Mouse (Mus musculus) hindbrain, embryonic 13.5 days (tissue): ENCODE data around the gene Camta2. TPM values are rescaled to one million over a fixed set of nuclear protein-coding genes. Genes with fewer than 3 reads are reported as not detected.

Source experiments
- ATAC-seq: fragments of 200-750 bp; cut with Nextera tagmentation; 2 replicates; pipeline ENCODE4 v1.8.0; 2017; ENCODE audit warnings: moderate TSS enrichment; ENCODE audit not compliant: low FRiP score
- H3K27ac ChIP-seq: fragments of 300-500 bp; sonication (generic); 2 replicates; pipeline ENCODE4 v1.5.1; 2015; ENCODE audit warnings: inconsistent platforms, mild to moderate bottlenecking, moderate library complexity
- H3K27me3 ChIP-seq: fragments of 300-500 bp; sonication (generic); 2 replicates; pipeline ENCODE4 v1.6.1; 2015; ENCODE audit warnings: mild to moderate bottlenecking, inconsistent platforms
- H3K36me3 ChIP-seq: fragments of 300-500 bp; sonication (generic); 2 replicates; pipeline ENCODE4 v1.6.1; 2015; ENCODE audit warnings: mild to moderate bottlenecking, inconsistent platforms
- H3K4me1 ChIP-seq: fragments of 300-500 bp; sonication (generic); replicated peaks from 2 replicates; pipeline ENCODE4 v1.6.1; 2015; ENCODE audit warnings: inconsistent platforms
- H3K4me2 ChIP-seq: fragments of 300-500 bp; sonication (generic); 2 replicates; pipeline ENCODE4 v1.6.1; 2015; ENCODE audit warnings: inconsistent platforms, mild to moderate bottlenecking, moderate library complexity
- H3K4me3 ChIP-seq: fragments of 300-500 bp; sonication (generic); 2 replicates; pipeline ENCODE4 v1.5.1; 2015; ENCODE audit warnings: mild to moderate bottlenecking, inconsistent platforms
- H3K9ac ChIP-seq: fragments of 300-500 bp; sonication (generic); 2 replicates; pipeline ENCODE4 v1.6.1; 2015; ENCODE audit warnings: mild to moderate bottlenecking, inconsistent platforms
- H3K9me3 ChIP-seq: fragments of 300-500 bp; sonication (generic); 2 replicates; pipeline ENCODE4 v1.6.1; 2016; ENCODE audit warnings: inconsistent platforms
- WGBS: fragments of 180-500 bp; shearing (Covaris S2); methylation state at CpG from one replicate; pipeline ENCODE4 v1.1.7; 2015; 5-methylcytosine and 5-hydroxymethylcytosine counted together
- polyA plus RNA-seq: library from polyadenylated mRNA; unstranded; fragments of >200 nt; fragmentation: Nextera tagmentation; extraction: Ambion mirVana; gene quantifications from 2 replicates; pipeline ENCODE4 v1.2.1, GENCODE M21; 2015

Camta2 gene
- polyA plus RNA-seq, 1 experiment from 2014 or later = 15.3 TPM

DNA sequence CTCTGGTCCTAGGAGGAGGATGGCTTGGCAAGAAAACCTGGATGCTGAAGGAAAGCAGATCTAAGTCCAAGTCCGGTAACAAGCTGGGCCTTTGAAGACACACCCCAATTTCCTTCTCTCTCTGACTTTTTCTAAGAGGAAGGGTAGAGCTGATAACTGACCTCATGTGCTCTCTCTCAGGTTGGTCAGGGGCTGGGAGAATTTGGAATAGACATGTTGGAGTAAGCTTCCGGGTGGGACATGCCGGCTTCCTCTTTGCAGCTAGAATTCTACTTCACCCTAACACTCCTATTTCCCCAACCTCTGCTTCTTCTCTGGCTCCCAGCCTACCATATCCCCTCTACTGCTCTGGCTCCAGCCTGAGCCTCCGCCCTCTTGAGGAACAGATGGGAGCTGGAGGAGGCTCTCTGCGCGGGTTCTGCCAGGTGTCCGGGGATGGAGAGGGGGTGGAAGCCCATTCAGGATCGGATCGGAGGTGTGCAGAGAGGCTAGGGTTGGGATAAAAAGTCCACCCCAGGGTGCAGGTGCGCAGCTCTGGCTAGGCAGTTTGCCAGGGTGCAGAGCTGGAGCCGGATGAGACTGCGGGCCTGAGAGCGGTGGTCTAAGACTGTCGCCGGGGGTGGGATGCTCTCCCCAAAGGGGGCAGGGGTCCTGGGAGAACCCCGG, 871 bp downstream of the Camta2 start:
- Histone ChIP-seq H3K27me3 (no peaks in the 10 kb centered on the region), H3K27ac (peak overlapping the region; percentile 88), H3K9ac (peak overlapping the region; percentile 88), H3K4me2 (peak overlapping the region; percentile 86), H3K4me3 (peak overlapping the region; percentile 83), H3K36me3 (peaks cover 39% of the 10 kb centered on the region), H3K4me1 (peaks cover 35% of the 10 kb centered on the region), H3K9me3 (no peaks in the 10 kb centered on the region)
- 4% methylated on average over 16 of the region's 16 CpGs for WGBS
- ATAC-seq = peak; percentile 61

DNA sequence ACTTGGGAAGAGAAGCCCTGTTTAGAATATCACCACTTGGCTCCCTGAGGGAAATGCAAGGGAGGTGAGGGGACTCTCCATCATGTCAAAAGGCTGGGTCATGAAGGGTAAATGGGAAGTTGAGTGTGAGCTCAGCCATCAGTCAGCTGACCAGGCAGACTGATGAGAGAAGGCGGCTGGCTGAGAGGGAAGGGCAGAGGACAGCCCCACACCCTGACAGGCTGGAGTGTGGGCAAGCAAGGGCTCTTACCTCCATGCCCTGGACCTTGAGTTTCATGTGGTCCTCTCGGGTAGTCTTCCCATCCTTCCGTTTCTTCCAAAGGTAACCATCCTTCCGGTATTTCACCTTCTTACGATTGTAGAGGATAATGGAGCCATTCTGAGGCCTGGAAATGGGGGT, 4.3 kb downstream of the Camta2 start:
- no peak overlapping the region for H3K27ac ChIP-seq
- H3K36me3 ChIP-seq = peaks cover 63% of the 10 kb centered on the region
- H3K4me1 ChIP-seq = peaks cover 40% of the 10 kb centered on the region
- no peak overlapping the region for H3K9ac ChIP-seq
- ATAC-seq = no peak
- H3K9me3 ChIP-seq = no peaks in the 10 kb centered on the region
- H3K4me2 ChIP-seq = no peak overlapping the region
- no peaks in the 10 kb centered on the region for H3K27me3 ChIP-seq
- no peak overlapping the region for H3K4me3 ChIP-seq
- 96% methylated on average over 5 of the region's 5 CpGs for WGBS

DNA sequence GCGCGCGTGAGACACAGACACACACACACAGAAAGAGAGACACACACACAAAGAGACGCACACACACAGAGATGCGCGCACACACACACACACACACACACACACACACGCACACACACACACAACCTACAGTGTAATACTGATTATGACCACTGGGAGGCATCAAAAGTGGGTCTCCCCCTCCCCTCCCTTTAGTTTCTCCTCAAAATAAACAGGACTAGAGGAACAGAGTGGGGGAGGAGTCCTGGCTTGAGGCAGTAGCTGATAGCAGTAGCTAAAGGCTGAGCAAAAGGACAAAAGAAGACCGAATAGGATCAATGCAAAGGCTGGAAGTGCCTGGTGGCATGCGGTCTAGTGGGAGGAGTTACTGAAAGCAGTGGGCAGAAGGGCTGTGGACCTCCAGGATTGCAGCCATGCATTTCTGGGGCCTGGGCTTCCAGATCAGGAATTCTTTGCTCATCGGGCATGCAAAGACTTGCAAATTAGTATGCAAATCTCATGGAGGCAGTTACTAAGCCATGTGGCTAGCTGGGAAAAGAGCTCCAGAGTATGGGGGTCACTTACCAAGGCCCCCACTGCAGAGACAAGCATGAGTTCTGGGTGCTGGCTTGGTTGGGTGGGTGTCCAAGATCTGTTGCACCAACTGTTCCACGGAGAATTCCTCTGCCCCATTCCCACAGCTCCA, 5.9 kb downstream of the Camta2 start:
- ATAC-seq = peak; percentile 69
- Histone ChIP-seq H3K9me3 (no peaks in the 10 kb centered on the region), H3K4me3 (no peak overlapping the region), H3K4me2 (peak overlapping the region; percentile 17), H3K27me3 (no peaks in the 10 kb centered on the region), H3K27ac (peak overlapping the region; percentile 78), H3K4me1 (peaks cover 29% of the 10 kb centered on the region), H3K9ac (peak overlapping the region; percentile 49; the same call in 1 of the 2 replicates), H3K36me3 (peaks cover 71% of the 10 kb centered on the region)
- 15% methylated on average over 11 of the region's 11 CpGs for WGBS

DNA sequence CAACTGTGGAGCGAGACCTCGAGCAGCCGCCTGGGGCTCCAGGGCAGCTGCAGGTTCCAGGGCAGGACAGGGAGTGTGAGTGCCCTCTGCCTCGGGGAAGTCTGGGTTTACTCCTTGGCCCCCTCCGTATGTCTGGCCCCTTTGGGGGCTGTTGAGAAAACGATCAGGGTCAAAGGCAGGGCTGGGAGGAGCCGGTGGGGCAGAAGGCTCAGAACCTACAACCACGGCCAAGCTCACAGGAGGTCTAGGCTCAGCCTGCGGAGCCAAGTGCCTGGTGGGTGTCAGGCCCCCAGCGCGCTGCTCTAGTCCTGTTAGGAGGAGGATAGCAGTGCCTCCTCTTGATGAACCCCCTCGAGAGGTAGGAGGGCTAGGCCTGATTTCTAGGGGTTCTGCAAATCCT, 6.7 kb downstream of the Camta2 start:
- WGBS = 64% methylated on average over 12 of the region's 12 CpGs
- no peaks in the 10 kb centered on the region for H3K27me3 ChIP-seq
- H3K9me3 ChIP-seq = no peaks in the 10 kb centered on the region
- H3K9ac ChIP-seq = 0 out of 2 replicates have a peak overlapping the region, but pooled peaks have one; percentile 29
- ATAC-seq = no peak
- peaks cover 80% of the 10 kb centered on the region for H3K36me3 ChIP-seq
- H3K4me1 ChIP-seq = peaks cover 20% of the 10 kb centered on the region
- peak overlapping the region; percentile 9; the same call in 1 of the 2 replicates for H3K27ac ChIP-seq
- H3K4me3 ChIP-seq = no peak overlapping the region
- H3K4me2 ChIP-seq = no peak overlapping the region

DNA sequence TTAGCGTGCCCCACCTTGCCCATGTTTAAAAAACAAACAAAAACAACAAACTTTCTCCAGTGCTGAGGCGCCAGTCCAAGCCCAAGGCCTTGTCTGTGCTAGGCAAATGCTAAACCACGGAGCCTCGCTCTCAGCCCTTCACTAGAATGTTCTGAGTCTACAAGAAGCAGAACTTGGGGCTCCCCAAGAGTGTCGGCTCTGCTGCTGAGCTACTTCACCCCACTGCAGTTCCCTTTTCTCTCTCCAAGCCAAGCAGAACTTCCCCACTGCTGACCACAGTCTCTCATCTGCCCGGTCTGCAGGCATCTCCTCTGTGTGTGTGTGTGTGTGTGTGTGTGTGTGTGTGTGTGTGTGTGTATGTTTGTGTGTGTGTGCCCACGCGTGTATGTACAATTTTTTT, 8.0 kb downstream of the Camta2 start:
- H3K9me3 ChIP-seq = no peaks in the 10 kb centered on the region
- no peak overlapping the region for H3K4me3 ChIP-seq
- H3K4me1 ChIP-seq = peaks cover 19% of the 10 kb centered on the region
- H3K27me3 ChIP-seq = no peaks in the 10 kb centered on the region
- no peak for ATAC-seq
- no peak overlapping the region for H3K27ac ChIP-seq
- peaks cover 82% of the 10 kb centered on the region for H3K36me3 ChIP-seq
- no peak overlapping the region for H3K9ac ChIP-seq
- 87% methylated on average over 8 of the region's 8 CpGs for WGBS
- H3K4me2 ChIP-seq = no peak overlapping the region

- Histone ChIP-seq H3K27me3 (no peaks in the 10 kb centered on the region), H3K27ac (no peak overlapping the region), H3K4me2 (no peak overlapping the region), H3K4me3 (no peak overlapping the region), H3K9ac (no peak overlapping the region), H3K9me3 (no peaks in the 10 kb centered on the region), H3K4me1 (peaks cover 19% of the 10 kb centered on the region), H3K36me3 (peaks cover 80% of the 10 kb centered on the region)
- no peak for ATAC-seq
- WGBS = 96% methylated on average over 8 of the region's 8 CpGs
These were observed 8.5 kb downstream of the Camta2 start for GRCm38 (mm10) chr11:70679361-70679760.

- ATAC-seq = no peak
- WGBS = 63% methylated on average over 2 of the region's 2 CpGs
- no peak overlapping the region for H3K4me2 ChIP-seq
- H3K9ac ChIP-seq = no peak overlapping the region
- H3K36me3 ChIP-seq = peaks cover 81% of the 10 kb centered on the region
- H3K27me3 ChIP-seq = no peaks in the 10 kb centered on the region
- H3K4me1 ChIP-seq = peaks cover 19% of the 10 kb centered on the region
- H3K9me3 ChIP-seq = no peaks in the 10 kb centered on the region
- no peak overlapping the region for H3K4me3 ChIP-seq
- H3K27ac ChIP-seq = no peak overlapping the region
These were observed 9.3 kb downstream of the Camta2 start for GRCm38 (mm10) chr11:70678576-70678975.

DNA sequence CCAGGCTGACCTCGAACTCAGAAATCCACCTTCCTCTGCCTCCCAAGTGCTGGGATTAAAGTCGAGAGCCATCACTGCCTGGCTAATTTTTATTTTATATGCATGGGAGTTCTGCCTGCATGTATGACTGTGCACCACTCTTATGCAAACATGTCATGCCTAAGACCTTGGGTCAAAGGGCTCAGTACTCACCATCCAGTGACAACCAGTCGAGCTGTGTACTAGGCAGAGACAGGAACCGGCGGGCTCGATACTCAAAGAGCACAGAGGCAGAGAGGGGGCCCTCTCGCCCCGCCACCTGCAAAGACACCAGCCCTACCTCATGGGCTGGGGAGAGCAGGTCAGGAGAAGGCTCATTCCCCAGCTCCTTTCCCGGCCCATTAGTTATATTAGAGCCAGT, 9.8 kb downstream of the Camta2 start:
- WGBS = 80% methylated on average over 9 of the region's 9 CpGs
- Histone ChIP-seq H3K4me3 (no peak overlapping the region), H3K9ac (no peak overlapping the region), H3K4me2 (no peak overlapping the region), H3K36me3 (peaks cover 77% of the 10 kb centered on the region), H3K9me3 (no peaks in the 10 kb centered on the region), H3K4me1 (peaks cover 19% of the 10 kb centered on the region), H3K27ac (no peak overlapping the region), H3K27me3 (no peaks in the 10 kb centered on the region)
- ATAC-seq = no peak

DNA sequence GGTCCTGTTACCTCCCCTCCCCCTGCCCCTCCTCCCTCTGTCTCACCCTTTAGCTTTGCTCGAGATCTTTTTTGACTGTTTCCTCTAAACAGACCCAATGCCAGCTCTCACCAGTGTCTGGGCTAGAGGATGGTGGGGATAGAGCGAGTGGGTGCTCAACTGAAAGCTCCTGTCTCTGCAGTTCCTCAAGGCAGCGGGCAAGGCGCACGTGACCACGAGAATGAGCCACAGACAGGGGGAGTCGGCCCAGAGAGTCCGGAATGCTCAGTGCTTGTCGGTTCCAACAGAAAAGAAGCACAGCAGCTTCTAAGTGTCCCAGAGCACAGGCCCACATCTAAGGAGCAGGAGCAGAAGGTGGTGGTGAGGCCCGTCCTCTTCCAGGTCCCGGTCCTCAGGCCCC, 13.4 kb downstream of the Camta2 start:
- no peak for ATAC-seq
- Histone ChIP-seq H3K9me3 (no peaks in the 10 kb centered on the region), H3K4me1 (peaks cover 21% of the 10 kb centered on the region), H3K4me3 (no peak overlapping the region), H3K27me3 (no peaks in the 10 kb centered on the region), H3K36me3 (peaks cover 69% of the 10 kb centered on the region), H3K27ac (no peak overlapping the region), H3K4me2 (no peak overlapping the region), H3K9ac (no peak overlapping the region; the same call in 1 of the 2 replicates)
- 67% methylated on average over 11 of the region's 11 CpGs for WGBS

DNA sequence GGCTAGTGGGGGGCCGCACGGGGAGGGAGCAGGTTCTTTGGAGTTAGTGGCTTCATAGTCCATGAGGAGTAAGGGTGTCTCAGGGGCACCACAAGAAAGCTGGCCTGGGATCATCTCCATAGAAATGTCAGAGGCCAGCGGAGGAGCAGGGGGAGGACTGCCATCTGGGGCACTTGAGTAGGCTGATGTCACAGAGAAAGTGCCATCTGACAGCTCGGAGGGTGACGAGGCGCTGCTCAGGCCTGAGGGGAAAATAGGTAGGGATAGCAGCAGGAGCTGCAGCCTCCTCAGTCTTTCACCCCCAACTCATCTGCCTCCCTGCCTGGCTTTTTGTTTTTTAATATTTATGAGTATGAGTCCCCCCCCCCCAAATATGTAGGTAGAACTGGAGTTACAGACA, 13.9 kb downstream of the Camta2 start:
- WGBS = 47% methylated on average over 6 of the region's 6 CpGs
- no peaks in the 10 kb centered on the region for H3K9me3 ChIP-seq
- no peaks in the 10 kb centered on the region for H3K27me3 ChIP-seq
- no peak for ATAC-seq
- no peak overlapping the region for H3K4me3 ChIP-seq
- H3K27ac ChIP-seq = no peak overlapping the region
- no peak overlapping the region for H3K4me2 ChIP-seq
- H3K9ac ChIP-seq = 0 out of 2 replicates have a peak overlapping the region, but pooled peaks have one; percentile 29
- H3K36me3 ChIP-seq = peaks cover 64% of the 10 kb centered on the region
- peaks cover 21% of the 10 kb centered on the region for H3K4me1 ChIP-seq

- Histone ChIP-seq H3K4me3 (0 out of 2 replicates have a peak overlapping the region, but pooled peaks have one; percentile 66), H3K4me2 (peak overlapping the region; percentile 91), H3K36me3 (peaks cover 49% of the 10 kb centered on the region), H3K27me3 (no peaks in the 10 kb centered on the region), H3K9me3 (no peaks in the 10 kb centered on the region), H3K9ac (peak overlapping the region; percentile 86; the same call in 1 of the 2 replicates), H3K27ac (no peak overlapping the region), H3K4me1 (peaks cover 36% of the 10 kb centered on the region)
- no peak for ATAC-seq
- WGBS = 89% methylated on average over 16 of the region's 16 CpGs
These were observed 16.4 kb downstream of the Camta2 start for GRCm38 (mm10) chr11:70671333-70672047.

GRCm38 (mm10) chr11:70670483-70670882, 17.4 kb downstream of the Camta2 start:
- peak overlapping the region; percentile 66 for H3K4me3 ChIP-seq
- no peaks in the 10 kb centered on the region for H3K27me3 ChIP-seq
- peak overlapping the region; percentile 98 for H3K27ac ChIP-seq
- peak overlapping the region; percentile 86 for H3K9ac ChIP-seq
- H3K9me3 ChIP-seq = no peaks in the 10 kb centered on the region
- WGBS = 35% methylated on average over 14 of the region's 14 CpGs
- H3K36me3 ChIP-seq = peaks cover 44% of the 10 kb centered on the region
- H3K4me1 ChIP-seq = peaks cover 39% of the 10 kb centered on the region
- ATAC-seq = no peak
- peak overlapping the region; percentile 91 for H3K4me2 ChIP-seq
